Mouse (Mus musculus): Measurements from ENCODE around the gene Ttll12.

GRCm38 (mm10) chr15:83607115-83607802 is 12.3 kb upstream of the Ttll12 start:
- TF ChIP-seq POLR2A (IDR thresholded peaks at IDR 0.05; ENCODE audit: control insufficient read depth in 1 of 2, insufficient read depth in 1 of 2, low read depth in 1 of 2, low read length in 2 of 2, poor library complexity in 1 of 2) (no peak), CTCF (IDR thresholded peaks at IDR 0.05 in 2 of 3, conservative IDR thresholded peaks at IDR 0.05 in 1 of 3; ENCODE audit: control insufficient read depth in 1 of 3, insufficient read depth in 1 of 3, low read depth in 2 of 3, low read length in 3 of 3, poor library complexity in 1 of 3, severe bottlenecking in 1 of 3) (peak; percentile 85 to 92 (median 86)), USF1 (IDR thresholded peaks at IDR 0.05; ENCODE audit: low read depth, low read length) (no peak), POLR2AphosphoS2 (IDR thresholded peaks at IDR 0.05; ENCODE audit: low read length) (no peak), CHD2 (IDR thresholded peaks at IDR 0.05; ENCODE audit: low read length) (no peak), ELF1 (IDR thresholded peaks at IDR 0.05; ENCODE audit: low read depth, low read length) (no peak), RAD21 (IDR thresholded peaks at IDR 0.05; ENCODE audit: low read depth, low read length) (peak; percentile 62)
